In the genomic region with DNA sequence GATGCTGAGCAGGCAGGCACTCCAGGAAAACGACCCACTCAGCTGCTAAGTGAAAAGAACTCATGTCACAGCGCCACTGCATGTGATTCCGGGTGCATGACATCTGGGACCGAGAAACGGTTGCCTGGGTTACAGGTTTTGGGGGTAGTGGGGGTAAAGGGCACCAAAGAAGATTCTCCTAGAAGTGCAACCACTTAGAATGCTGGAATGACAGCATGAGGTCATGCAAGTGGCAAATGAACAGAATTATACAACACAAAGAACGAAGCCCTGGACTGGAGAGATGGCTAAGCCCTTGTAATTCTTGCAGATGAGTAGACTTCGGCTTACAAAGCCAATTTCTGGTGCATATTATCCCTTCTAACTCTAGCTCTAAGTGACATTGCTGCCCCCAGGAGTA, we compare ENCODE assay signal across 28 mouse cellular contexts.
DNase-seq lines count a peak whose midpoint lies in the region; ATAC-seq and TF ChIP-seq lines count a peak whose summit lies in the region.
"Had no signal": no experiment of that assay in that cellular context is flagged by ENCODE, and none has a peak within 500 bp of the region (broad histone marks: within the 10 kb centered on the region; RNA-seq: fewer than 3 reads in every experiment).

No protein-coding gene starts in this region.

- H3K27ac ChIP-seq in hindbrain, embryonic 11.5 days (ENCODE audit: low read depth, low read length) = no peak overlapping the region
- no peak overlapping the region for H3K27ac ChIP-seq in hindbrain, embryonic 13.5 days
- no peak overlapping the region for H3K27ac ChIP-seq in intestine, embryonic 15.5 days
- no peak overlapping the region for H3K27ac ChIP-seq in gastrocnemius, adult 2 months
- H3K27ac ChIP-seq: forebrain, embryonic 10.5 days; heart, embryonic 10.5 days; kidney, postnatal 0 days; limb, embryonic 15.5 days; liver, embryonic 14.5 days; neural tube, embryonic 13.5 days had no signal

- peak; percentile 49 for DNase-seq in hindbrain, embryonic 11.5 days (ENCODE audit: low spot score)
- peak; percentile 21 for DNase-seq in brain, embryonic 14.5 days (ENCODE audit: low read depth)
- DNase-seq in embryo, embryonic 11 days = peak; percentile 32
- peak; percentile 42 for DNase-seq in retina, embryonic 14.5 days (ENCODE audit: low spot score)
- no peak for DNase-seq in gastrocnemius, adult 2 months
- DNase-seq: adrenal gland, adult 2 months; B cell, adult 2 months; cerebellum, adult 18-20 months; cerebellum, postnatal 36 days; heart, postnatal 4 days; kidney, adult 2 months; layer of hippocampus, adult 9-11 months; lung, embryonic 14.5 days; lung, postnatal 36 days had no signal

- intact Hi-C loops in gastrocnemius, adult 2 months (cut with DNase I) = loop anchor here (5.0 kb wide), 1 partner anchor 288 kb away; no protein-coding TSS in a partner anchor

- no peaks in the 10 kb centered on the region for H3K4me1 ChIP-seq in hindbrain, embryonic 11.5 days (replicated peaks; ENCODE audit: control insufficient read depth, insufficient read depth, low read length)
- H3K4me1 ChIP-seq in hindbrain, embryonic 13.5 days (replicated peaks) = peaks cover 9% of the 10 kb centered on the region; the same call in 1 of the 2 replicates
- no peaks in the 10 kb centered on the region for H3K4me1 ChIP-seq in intestine, embryonic 15.5 days (replicated peaks)
- H3K4me1 ChIP-seq: heart, embryonic 10.5 days; megakaryocyte, embryonic 14.5 days had no signal

- no peaks in the 10 kb centered on the region for H3K27me3 ChIP-seq in hindbrain, embryonic 11.5 days (ENCODE audit: control insufficient read depth, insufficient read depth, low read length)
- H3K27me3 ChIP-seq in hindbrain, embryonic 13.5 days = no peaks in the 10 kb centered on the region
- no peaks in the 10 kb centered on the region for H3K27me3 ChIP-seq in intestine, embryonic 15.5 days (replicated peaks)
- H3K27me3 ChIP-seq: CH12.LX; limb, embryonic 15.5 days; megakaryocyte, embryonic 14.5 days; neural tube, embryonic 13.5 days had no signal

- H3K4me3 ChIP-seq in hindbrain, embryonic 11.5 days (ENCODE audit: low read depth, low read length) = no peak overlapping the region
- H3K4me3 ChIP-seq in hindbrain, embryonic 13.5 days = no peak overlapping the region
- H3K4me3 ChIP-seq in intestine, embryonic 15.5 days (replicated peaks) = no peak overlapping the region
- no peak overlapping the region for H3K4me3 ChIP-seq in gastrocnemius, adult 2 months
- H3K4me3 ChIP-seq: forebrain, embryonic 10.5 days; heart, embryonic 10.5 days; limb, embryonic 15.5 days; megakaryocyte, embryonic 14.5 days; myocyte; neural tube, embryonic 13.5 days had no signal

- no peaks in the 10 kb centered on the region for H3K36me3 ChIP-seq in hindbrain, embryonic 11.5 days (ENCODE audit: control insufficient read depth, insufficient read depth, low read length)
- H3K36me3 ChIP-seq in hindbrain, embryonic 13.5 days = no peaks in the 10 kb centered on the region
- H3K36me3 ChIP-seq in intestine, embryonic 15.5 days = no peaks in the 10 kb centered on the region
- H3K36me3 ChIP-seq: forebrain, embryonic 10.5 days; G1E; heart, embryonic 10.5 days; limb, embryonic 15.5 days; neural tube, embryonic 13.5 days had no signal

- H3K9ac ChIP-seq in hindbrain, embryonic 11.5 days (ENCODE audit: low read depth, low read length) = no peak overlapping the region
- H3K9ac ChIP-seq in hindbrain, embryonic 13.5 days = no peak overlapping the region
- H3K9ac ChIP-seq in intestine, embryonic 15.5 days = no peak overlapping the region
- H3K9ac ChIP-seq: limb, embryonic 15.5 days; liver, embryonic 14.5 days; lung, embryonic 14.5 days; neural tube, embryonic 13.5 days had no signal

- H3K4me2 ChIP-seq in hindbrain, embryonic 11.5 days (replicated peaks; ENCODE audit: low read depth, low read length) = no peak overlapping the region
- H3K4me2 ChIP-seq in hindbrain, embryonic 13.5 days = no peak overlapping the region
- no peak overlapping the region for H3K4me2 ChIP-seq in intestine, embryonic 15.5 days (replicated peaks)
- H3K4me2 ChIP-seq: limb, embryonic 15.5 days; lung, embryonic 14.5 days; neural tube, embryonic 13.5 days had no signal

- TF ChIP-seq POLR2A in brain, embryonic 14.5 days (IDR thresholded peaks at IDR 0.05; ENCODE audit: borderline replicate concordance, extremely low read depth, insufficient read depth, insufficient read length, poor library complexity, severe bottlenecking) = no peak

- peak; percentile 40; the same call in 1 of the 2 replicates for ATAC-seq in hindbrain, embryonic 11.5 days (ENCODE audit: low FRiP score)
- ATAC-seq in hindbrain, embryonic 13.5 days (ENCODE audit: low FRiP score) = no peak
- ATAC-seq in intestine, embryonic 15.5 days = no peak
- ATAC-seq: inflammation-experienced regulatory T-cells, adult 6 months; Patski had no signal

- H3K9me3 ChIP-seq in hindbrain, embryonic 11.5 days (ENCODE audit: control insufficient read depth, low read length) = no peaks in the 10 kb centered on the region
- H3K9me3 ChIP-seq in hindbrain, embryonic 13.5 days = no peaks in the 10 kb centered on the region
- no peaks in the 10 kb centered on the region for H3K9me3 ChIP-seq in intestine, embryonic 15.5 days
- H3K9me3 ChIP-seq: forebrain, embryonic 10.5 days; G1E; heart, embryonic 10.5 days; limb, embryonic 15.5 days; neural tube, embryonic 13.5 days had no signal

- 43% methylated on average over 7 of the region's 7 CpGs for WGBS in hindbrain, embryonic 11.5 days
- 32% methylated on average over 7 of the region's 7 CpGs for WGBS in hindbrain, embryonic 13.5 days
- 76% methylated on average over 7 of the region's 7 CpGs for WGBS in intestine, embryonic 15.5 days

- no peak for TF ChIP-seq CTCF in brain, embryonic 14.5 days (IDR thresholded peaks at IDR 0.05; ENCODE audit: borderline replicate concordance, extremely low read depth, insufficient read depth, insufficient read length)
- no peak for TF ChIP-seq CTCF in gastrocnemius, adult 2 months (IDR thresholded peaks at IDR 0.05)
